32 mouse cellular contexts compared by ENCODE assay signal in genomic region chr17:73671921-73672320, GRCm38 (mm10). TPM values are rescaled to one million over a fixed set of nuclear protein-coding genes. Genes with fewer than 3 reads are reported as not detected.
DNase-seq lines count a peak whose midpoint lies in the region; ATAC-seq lines count a peak whose summit lies in the region.
"Had no signal": no experiment of that assay in that cellular context is flagged by ENCODE, and none has a peak within 500 bp of the region (broad histone marks: within the 10 kb centered on the region; RNA-seq: fewer than 3 reads in every experiment).

No protein-coding gene starts in this region.

- no peaks in the 10 kb centered on the region for H3K36me3 ChIP-seq in kidney, embryonic 14.5 days (ENCODE audit: control insufficient read depth, insufficient read depth, low read length)
- H3K36me3 ChIP-seq in midbrain, embryonic 11.5 days (ENCODE audit: control insufficient read depth, insufficient read depth, low read length), result no peaks in the 10 kb centered on the region
- H3K36me3 ChIP-seq in midbrain, embryonic 14.5 days (ENCODE audit: control insufficient read depth, insufficient read depth, low read length), result no peaks in the 10 kb centered on the region
- no peaks in the 10 kb centered on the region for H3K36me3 ChIP-seq in liver, embryonic 12.5 days
- H3K36me3 ChIP-seq: embryonic facial prominence, embryonic 12.5 days; heart, embryonic 10.5 days; heart, embryonic 15.5 days; limb, embryonic 10.5 days; limb, embryonic 15.5 days; midbrain, embryonic 10.5 days had no signal

- 70% methylated on average over 5 of the region's 5 CpGs for WGBS in kidney, embryonic 14.5 days
- 80% methylated on average over 5 of the region's 5 CpGs for WGBS in midbrain, embryonic 11.5 days
- WGBS in midbrain, embryonic 14.5 days, result 74% methylated on average over 5 of the region's 5 CpGs
- WGBS in liver, embryonic 12.5 days (ENCODE audit: insufficient replicate concordance), result 61% methylated on average over 5 of the region's 5 CpGs

- no peaks in the 10 kb centered on the region for H3K9me3 ChIP-seq in kidney, embryonic 14.5 days (ENCODE audit: control insufficient read depth, low read length)
- no peaks in the 10 kb centered on the region for H3K9me3 ChIP-seq in midbrain, embryonic 11.5 days (ENCODE audit: control insufficient read depth, low read length)
- no peaks in the 10 kb centered on the region for H3K9me3 ChIP-seq in midbrain, embryonic 14.5 days (ENCODE audit: control insufficient read depth, low read length)
- H3K9me3 ChIP-seq in liver, embryonic 12.5 days (replicated peaks), result no peaks in the 10 kb centered on the region
- H3K9me3 ChIP-seq: embryonic facial prominence, embryonic 12.5 days; heart, embryonic 10.5 days; heart, embryonic 15.5 days; limb, embryonic 10.5 days; limb, embryonic 15.5 days; midbrain, embryonic 10.5 days had no signal

- H3K4me2 ChIP-seq in kidney, embryonic 14.5 days (replicated peaks; ENCODE audit: low read depth, low read length), result no peak overlapping the region
- no peak overlapping the region for H3K4me2 ChIP-seq in midbrain, embryonic 11.5 days
- H3K4me2 ChIP-seq in midbrain, embryonic 14.5 days (ENCODE audit: low read length), result no peak overlapping the region
- H3K4me2 ChIP-seq in liver, embryonic 12.5 days, result no peak overlapping the region
- H3K4me2 ChIP-seq: embryonic facial prominence, embryonic 12.5 days; heart, embryonic 15.5 days; limb, embryonic 15.5 days had no signal

- no peaks in the 10 kb centered on the region for H3K27me3 ChIP-seq in kidney, embryonic 14.5 days (ENCODE audit: control insufficient read depth, insufficient read depth, low read length)
- H3K27me3 ChIP-seq in midbrain, embryonic 11.5 days (ENCODE audit: control insufficient read depth, insufficient read depth, low read length), result no peaks in the 10 kb centered on the region
- no peaks in the 10 kb centered on the region for H3K27me3 ChIP-seq in midbrain, embryonic 14.5 days (ENCODE audit: control insufficient read depth, insufficient read depth, low read length)
- no peaks in the 10 kb centered on the region for H3K27me3 ChIP-seq in liver, embryonic 12.5 days (replicated peaks)
- H3K27me3 ChIP-seq: embryonic facial prominence, embryonic 12.5 days; heart, embryonic 15.5 days; limb, embryonic 15.5 days had no signal

- H3K27ac ChIP-seq in kidney, embryonic 14.5 days (ENCODE audit: low read depth, low read length), result no peak overlapping the region
- H3K27ac ChIP-seq in midbrain, embryonic 11.5 days (ENCODE audit: low read depth, low read length), result no peak overlapping the region
- H3K27ac ChIP-seq in midbrain, embryonic 14.5 days (replicated peaks; ENCODE audit: low read depth, low read length), result no peak overlapping the region
- no peak overlapping the region for H3K27ac ChIP-seq in liver, embryonic 12.5 days
- H3K27ac ChIP-seq: embryonic facial prominence, embryonic 12.5 days; heart, embryonic 10.5 days; heart, embryonic 15.5 days; limb, embryonic 10.5 days; limb, embryonic 15.5 days; liver, embryonic 14.5 days; midbrain, embryonic 10.5 days; stomach, postnatal 0 days had no signal

- peak; percentile 25 for DNase-seq in kidney, adult 18-20 months
- peak; percentile 2 for DNase-seq in midbrain, embryonic 11.5 days (ENCODE audit: low spot score, missing footprints)
- no peak for DNase-seq in midbrain, embryonic 14.5 days
- peak; percentile 48 to 49 for DNase-seq in kidney, postnatal 36 days
- DNase-seq in layer of hippocampus, adult 8-10 months (ENCODE audit: low spot score in 2 of 2), result no peak
- DNase-seq: adrenal gland, adult 2 months; cerebellum, adult 2 months; cerebellum, postnatal 25 days; gastrocnemius, postnatal 25 days; heart, adult 11 months; layer of hippocampus, adult 9-11 months; lung, adult 2 months; lung, postnatal 14 days; right cerebral cortex, adult 18-20 months; spleen, adult 18-20 months; thymus, adult 18-20 months; thymus, postnatal 25 days had no signal

- no peak overlapping the region for H3K4me3 ChIP-seq in kidney, embryonic 14.5 days (ENCODE audit: low read length)
- no peak overlapping the region for H3K4me3 ChIP-seq in midbrain, embryonic 11.5 days (ENCODE audit: low read depth, low read length)
- no peak overlapping the region for H3K4me3 ChIP-seq in midbrain, embryonic 14.5 days (replicated peaks; ENCODE audit: low read depth, low read length)
- H3K4me3 ChIP-seq in liver, embryonic 12.5 days, result no peak overlapping the region
- H3K4me3 ChIP-seq: embryonic facial prominence, embryonic 12.5 days; heart, embryonic 10.5 days; heart, embryonic 15.5 days; limb, embryonic 10.5 days; limb, embryonic 15.5 days; midbrain, embryonic 10.5 days had no signal

- H3K4me1 ChIP-seq in kidney, embryonic 14.5 days (ENCODE audit: control insufficient read depth, insufficient read depth, low read length), result no peaks in the 10 kb centered on the region
- no peaks in the 10 kb centered on the region for H3K4me1 ChIP-seq in midbrain, embryonic 11.5 days (ENCODE audit: control insufficient read depth, insufficient read depth, low read length)
- H3K4me1 ChIP-seq in midbrain, embryonic 14.5 days (ENCODE audit: control insufficient read depth, insufficient read depth, low read length), result no peaks in the 10 kb centered on the region
- H3K4me1 ChIP-seq in liver, embryonic 12.5 days, result no peaks in the 10 kb centered on the region
- H3K4me1 ChIP-seq: embryonic facial prominence, embryonic 12.5 days; heart, embryonic 10.5 days; heart, embryonic 15.5 days; limb, embryonic 10.5 days; limb, embryonic 15.5 days; midbrain, embryonic 10.5 days had no signal

- no peak overlapping the region for H3K9ac ChIP-seq in kidney, embryonic 14.5 days (ENCODE audit: low read depth, low read length)
- H3K9ac ChIP-seq in midbrain, embryonic 11.5 days (ENCODE audit: low read length), result no peak overlapping the region
- no peak overlapping the region for H3K9ac ChIP-seq in midbrain, embryonic 14.5 days (replicated peaks; ENCODE audit: low read length)
- no peak overlapping the region for H3K9ac ChIP-seq in liver, embryonic 12.5 days
- H3K9ac ChIP-seq: embryonic facial prominence, embryonic 12.5 days; heart, embryonic 15.5 days; limb, embryonic 15.5 days; liver, embryonic 14.5 days had no signal

- no peak for ATAC-seq in kidney, embryonic 14.5 days (ENCODE audit: low FRiP score, low TSS enrichment)
- no peak for ATAC-seq in midbrain, embryonic 11.5 days (ENCODE audit: low FRiP score)
- no peak for ATAC-seq in midbrain, embryonic 14.5 days (ENCODE audit: low FRiP score, low TSS enrichment)
- ATAC-seq in liver, embryonic 12.5 days, result no peak
- ATAC-seq: forebrain, embryonic 14.5 days; hindbrain, embryonic 16.5 days had no signal

RNA-seq across cellular contexts. Expression of gene Galnt14, which starts 38.3 kb away (rescaled TPM):
- polyA plus RNA-seq in kidney, embryonic 14.5 days (2014; fragmentation: Nextera tagmentation; extraction: Ambion mirVana), result 8.8 and 9.7 TPM in 2 replicates
- 4.2 and 4.7 TPM in 2 replicates for polyA plus RNA-seq in midbrain, embryonic 11.5 days (2014; fragmentation: Nextera tagmentation; extraction: Ambion mirVana)
- 15.3 and 18.8 TPM in 2 replicates for polyA plus RNA-seq in midbrain, embryonic 14.5 days (2014; fragmentation: Nextera tagmentation; extraction: Ambion mirVana)
- polyA plus RNA-seq in liver, embryonic 12.5 days (2016; fragmentation: Nextera tagmentation; extraction: Ambion mirVana), result 0.23 and 0.28 TPM in 2 replicates
- total RNA-seq in layer of hippocampus, adult 8-10 months (2022), result 10 to 100 TPM; 21.5 to 29.1 (median 24.0) TPM
- total RNA-seq: gastrocnemius, adult 18-20 months; gastrocnemius, postnatal 25 days; heart, postnatal 25 days; megakaryocyte progenitor cell, adult 5-6 weeks had no signal
- polyA plus RNA-seq: lung, adult 2 months had no signal

Comparison
In these comparisons a context has a peak if more than half of its experiments do, and no peak if none do; other contexts are left out.
1. DNase-seq: peak in kidney, adult 18-20 months (single experiment), midbrain, embryonic 11.5 days (single experiment) and kidney, postnatal 36 days (2 of 2); none in midbrain, embryonic 14.5 days (single experiment) and layer of hippocampus, adult 8-10 months (0 of 2).